Mouse (Mus musculus): Measurements from ENCODE around the gene Thrsp. TPM values are rescaled to one million over a fixed set of nuclear protein-coding genes. Genes with fewer than 3 reads are reported as not detected.

Gene Thrsp
- polyA plus RNA-seq, 1 experiment from 2014 or later: not detected

DNA sequence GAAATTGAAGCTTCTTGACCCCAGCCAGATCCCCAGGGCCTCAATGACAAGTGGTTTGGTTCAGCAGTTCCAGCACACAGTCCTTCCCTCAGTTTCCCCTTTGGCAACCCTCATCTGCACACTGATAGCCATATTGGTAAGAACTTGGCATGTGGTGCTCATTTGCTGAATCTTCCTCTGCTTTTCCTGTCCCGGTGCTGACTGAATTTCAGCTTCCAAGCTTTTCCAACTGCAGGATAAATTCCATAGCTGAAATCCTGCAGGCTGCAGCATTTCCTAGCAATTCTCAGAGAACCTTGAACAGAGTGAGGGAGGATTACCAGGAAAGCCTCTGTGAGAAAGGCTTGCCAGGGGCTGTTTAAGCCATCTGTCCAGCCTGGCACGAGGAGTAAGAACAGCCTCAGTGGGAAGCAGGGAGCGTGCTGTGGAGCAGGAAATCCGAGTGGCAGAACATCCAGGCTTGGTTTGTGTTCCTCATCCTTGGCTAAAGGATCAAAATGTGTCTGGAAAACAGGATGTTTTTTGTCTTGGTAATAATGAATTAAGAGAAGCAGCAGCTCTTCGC, 30.6 kb downstream of the Thrsp start:
- H3K27ac ChIP-seq (ENCODE audit: low read depth, low read length): no peak overlapping the region
- H3K36me3 ChIP-seq (ENCODE audit: control insufficient read depth, insufficient read depth, low read length): peaks cover 22% of the 10 kb centered on the region
- no peak overlapping the region for H3K4me3 ChIP-seq (ENCODE audit: low read depth, low read length)
- H3K4me2 ChIP-seq: no peak overlapping the region
- H3K9me3 ChIP-seq (ENCODE audit: control insufficient read depth, low read length): no peaks in the 10 kb centered on the region
- no peak for ATAC-seq (ENCODE audit: low FRiP score)
- H3K27me3 ChIP-seq (ENCODE audit: control insufficient read depth, insufficient read depth, low read length): no peaks in the 10 kb centered on the region
- WGBS: 93% methylated on average over 5 of the region's 5 CpGs
- H3K4me1 ChIP-seq (ENCODE audit: control insufficient read depth, insufficient read depth, low read length): no peaks in the 10 kb centered on the region
- H3K9ac ChIP-seq (ENCODE audit: low read length): no peak overlapping the region
- DNase-seq (ENCODE audit: low spot score, missing footprints): peak; percentile 76

DNA sequence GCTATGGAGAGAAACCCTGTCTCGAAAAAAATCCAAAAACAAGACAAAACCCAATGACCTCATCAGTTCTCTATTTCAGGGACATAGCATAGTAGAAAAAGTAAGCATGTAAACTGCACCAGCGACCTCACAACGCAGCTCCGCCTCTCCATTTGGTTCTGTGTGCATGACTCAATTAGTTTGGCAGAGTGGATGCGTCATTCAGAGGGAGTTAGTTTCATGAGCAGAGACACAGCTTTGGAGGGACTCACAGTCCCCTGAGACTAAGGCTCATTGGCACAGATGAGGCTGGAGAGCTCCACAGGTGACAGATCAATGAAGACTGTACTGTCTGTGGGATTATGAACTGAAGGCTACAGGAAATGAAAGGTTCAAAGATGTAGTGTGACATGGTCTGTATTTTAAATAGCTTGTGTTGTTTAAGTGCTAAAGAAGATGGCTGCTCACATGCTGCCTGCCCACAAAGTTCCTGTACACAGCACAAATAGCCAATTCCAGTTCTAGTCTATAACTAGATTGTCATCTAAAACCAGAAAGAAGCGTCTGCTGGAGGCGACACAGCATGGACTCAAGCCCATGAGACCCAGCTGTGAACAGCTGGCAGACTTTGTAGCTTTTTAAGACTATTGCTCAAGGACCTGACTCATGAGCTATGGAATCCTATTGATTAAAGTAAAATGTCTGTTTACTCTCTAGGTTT, 31.3 kb downstream of the Thrsp start:
- WGBS: 88% methylated on average over 7 of the region's 7 CpGs
- H3K9me3 ChIP-seq (ENCODE audit: control insufficient read depth, low read length): no peaks in the 10 kb centered on the region
- H3K9ac ChIP-seq (ENCODE audit: low read length): no peak overlapping the region
- H3K27ac ChIP-seq (ENCODE audit: low read depth, low read length): no peak overlapping the region
- peak; percentile 49 for DNase-seq (ENCODE audit: low spot score, missing footprints)
- no peaks in the 10 kb centered on the region for H3K4me1 ChIP-seq (ENCODE audit: control insufficient read depth, insufficient read depth, low read length)
- H3K27me3 ChIP-seq (ENCODE audit: control insufficient read depth, insufficient read depth, low read length): no peaks in the 10 kb centered on the region
- H3K36me3 ChIP-seq (ENCODE audit: control insufficient read depth, insufficient read depth, low read length): peaks cover 24% of the 10 kb centered on the region
- no peak for ATAC-seq (ENCODE audit: low FRiP score)
- H3K4me3 ChIP-seq (ENCODE audit: low read depth, low read length): no peak overlapping the region
- H3K4me2 ChIP-seq: no peak overlapping the region

GRCm38 (mm10) chr7:97383496-97384132, 33.9 kb downstream of the Thrsp start:
- no peak overlapping the region for H3K27ac ChIP-seq (ENCODE audit: low read depth, low read length)
- no peaks in the 10 kb centered on the region for H3K9me3 ChIP-seq (ENCODE audit: control insufficient read depth, low read length)
- H3K36me3 ChIP-seq (ENCODE audit: control insufficient read depth, insufficient read depth, low read length): peaks cover 28% of the 10 kb centered on the region
- no peaks in the 10 kb centered on the region for H3K4me1 ChIP-seq (ENCODE audit: control insufficient read depth, insufficient read depth, low read length)
- WGBS: 89% methylated on average over 10 of the region's 10 CpGs
- H3K27me3 ChIP-seq (ENCODE audit: control insufficient read depth, insufficient read depth, low read length): no peaks in the 10 kb centered on the region
- DNase-seq (ENCODE audit: low spot score, missing footprints): peak; percentile 26
- no peak overlapping the region for H3K9ac ChIP-seq (ENCODE audit: low read length)
- no peak overlapping the region for H3K4me3 ChIP-seq (ENCODE audit: low read depth, low read length)
- no peak for ATAC-seq (ENCODE audit: low FRiP score)
- H3K4me2 ChIP-seq: no peak overlapping the region

- H3K27ac ChIP-seq (ENCODE audit: low read depth, low read length): no peak overlapping the region
- no peak overlapping the region for H3K4me2 ChIP-seq
- H3K4me3 ChIP-seq (ENCODE audit: low read depth, low read length): no peak overlapping the region
- H3K36me3 ChIP-seq (ENCODE audit: control insufficient read depth, insufficient read depth, low read length): peaks cover 27% of the 10 kb centered on the region
- no peaks in the 10 kb centered on the region for H3K9me3 ChIP-seq (ENCODE audit: control insufficient read depth, low read length)
- WGBS: 96% methylated on average over 8 of the region's 8 CpGs
- no peak overlapping the region for H3K9ac ChIP-seq (ENCODE audit: low read length)
- H3K4me1 ChIP-seq (ENCODE audit: control insufficient read depth, insufficient read depth, low read length): no peaks in the 10 kb centered on the region
- DNase-seq (ENCODE audit: low spot score, missing footprints): no peak
- H3K27me3 ChIP-seq (ENCODE audit: control insufficient read depth, insufficient read depth, low read length): no peaks in the 10 kb centered on the region
- no peak for ATAC-seq (ENCODE audit: low FRiP score)
Measured at GRCm38 (mm10) chr7:97382661-97383060, 34.9 kb downstream of the Thrsp start.

DNA sequence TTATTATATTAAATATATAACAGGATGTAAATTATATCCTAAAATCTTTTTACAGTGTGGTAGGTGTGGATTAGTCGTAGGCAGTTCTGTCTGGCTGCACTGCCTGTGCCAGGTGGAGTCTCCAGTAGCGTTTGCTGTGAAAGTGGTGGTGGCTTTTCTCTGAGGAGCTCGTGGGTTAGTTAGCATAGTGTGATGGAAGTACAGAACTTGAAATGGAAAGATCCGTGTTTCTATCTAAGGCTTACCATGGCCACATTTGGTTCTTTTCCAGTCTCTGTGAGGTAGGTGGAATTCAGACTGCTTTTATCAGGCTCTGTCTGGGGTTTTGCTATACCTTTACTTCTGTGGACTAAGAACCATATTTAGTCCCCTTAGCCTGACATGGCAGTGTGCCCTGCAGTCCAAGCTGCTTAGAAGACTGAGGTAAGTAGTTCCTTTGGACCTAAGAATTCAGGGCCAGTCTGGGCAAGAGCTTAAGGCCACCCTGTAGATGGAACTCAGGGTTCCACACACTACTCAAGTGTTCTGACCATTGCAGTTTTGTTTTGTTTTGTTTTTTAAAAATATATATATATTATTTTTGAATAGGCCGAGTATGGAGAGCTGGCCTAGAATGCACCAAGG, 36.9 kb downstream of the Thrsp start:
- Histone ChIP-seq H3K36me3 (ENCODE audit: control insufficient read depth, insufficient read depth, low read length) (peaks cover 24% of the 10 kb centered on the region), H3K4me1 (ENCODE audit: control insufficient read depth, insufficient read depth, low read length) (no peaks in the 10 kb centered on the region), H3K9me3 (ENCODE audit: control insufficient read depth, low read length) (no peaks in the 10 kb centered on the region), H3K27me3 (ENCODE audit: control insufficient read depth, insufficient read depth, low read length) (no peaks in the 10 kb centered on the region), H3K4me2 (no peak overlapping the region), H3K27ac (ENCODE audit: low read depth, low read length) (no peak overlapping the region), H3K4me3 (ENCODE audit: low read depth, low read length) (no peak overlapping the region), H3K9ac (ENCODE audit: low read length) (no peak overlapping the region)
- DNase-seq (ENCODE audit: low spot score, missing footprints) (peak; percentile 47), ATAC-seq (ENCODE audit: low FRiP score) (no peak)
- 89% methylated on average over 5 of the region's 5 CpGs for WGBS

DNA sequence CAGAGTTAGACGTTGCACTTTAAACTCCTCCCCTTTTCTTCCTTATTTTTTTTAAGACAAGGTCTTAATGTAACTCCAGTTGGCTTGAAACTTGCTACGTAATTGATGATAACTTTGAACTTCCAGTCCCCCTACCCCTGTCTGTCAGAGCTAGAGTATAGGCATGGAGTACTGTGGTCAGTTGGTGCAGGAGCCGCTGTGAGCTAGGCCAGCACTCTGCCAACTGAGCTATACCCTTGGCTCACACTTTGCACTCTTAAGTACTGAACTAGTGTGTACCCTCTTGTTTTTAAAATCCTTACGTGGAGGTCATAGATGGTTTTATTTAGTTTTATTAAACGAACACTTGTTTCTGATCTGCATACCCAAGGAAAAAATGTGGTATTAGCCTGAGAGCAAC, 38.2 kb downstream of the Thrsp start:
- no peak overlapping the region for H3K4me3 ChIP-seq (ENCODE audit: low read depth, low read length)
- H3K4me2 ChIP-seq: no peak overlapping the region
- ATAC-seq (ENCODE audit: low FRiP score) (no peak), DNase-seq (ENCODE audit: low spot score, missing footprints) (peak; percentile 51)
- no peaks in the 10 kb centered on the region for H3K9me3 ChIP-seq (ENCODE audit: control insufficient read depth, low read length)
- H3K27me3 ChIP-seq (ENCODE audit: control insufficient read depth, insufficient read depth, low read length): no peaks in the 10 kb centered on the region
- no peak overlapping the region for H3K27ac ChIP-seq (ENCODE audit: low read depth, low read length)
- peaks cover 26% of the 10 kb centered on the region for H3K36me3 ChIP-seq (ENCODE audit: control insufficient read depth, insufficient read depth, low read length)
- H3K9ac ChIP-seq (ENCODE audit: low read length): no peak overlapping the region
- H3K4me1 ChIP-seq (ENCODE audit: control insufficient read depth, insufficient read depth, low read length): no peaks in the 10 kb centered on the region
- 93% methylated on average over 5 of the region's 5 CpGs for WGBS

- Histone ChIP-seq H3K9ac (ENCODE audit: low read length) (no peak overlapping the region), H3K4me3 (ENCODE audit: low read depth, low read length) (no peak overlapping the region), H3K4me1 (ENCODE audit: control insufficient read depth, insufficient read depth, low read length) (peaks cover 5% of the 10 kb centered on the region), H3K9me3 (ENCODE audit: control insufficient read depth, low read length) (no peaks in the 10 kb centered on the region), H3K27me3 (ENCODE audit: control insufficient read depth, insufficient read depth, low read length) (no peaks in the 10 kb centered on the region), H3K36me3 (ENCODE audit: control insufficient read depth, insufficient read depth, low read length) (peaks cover 12% of the 10 kb centered on the region; the same call in 1 of the 2 replicates), H3K27ac (ENCODE audit: low read depth, low read length) (no peak overlapping the region), H3K4me2 (no peak overlapping the region)
- DNase-seq (ENCODE audit: low spot score, missing footprints) (peak; percentile 12), ATAC-seq (ENCODE audit: low FRiP score) (no peak)
- WGBS: 84% methylated on average over 2 of the region's 2 CpGs
Measured at GRCm38 (mm10) chr7:97375906-97376305, 41.6 kb downstream of the Thrsp start.

GRCm38 (mm10) chr7:97375101-97375500, 42.4 kb downstream of the Thrsp start:
- ATAC-seq (ENCODE audit: low FRiP score): no peak
- 92% methylated on average over 9 of the region's 9 CpGs for WGBS

DNA sequence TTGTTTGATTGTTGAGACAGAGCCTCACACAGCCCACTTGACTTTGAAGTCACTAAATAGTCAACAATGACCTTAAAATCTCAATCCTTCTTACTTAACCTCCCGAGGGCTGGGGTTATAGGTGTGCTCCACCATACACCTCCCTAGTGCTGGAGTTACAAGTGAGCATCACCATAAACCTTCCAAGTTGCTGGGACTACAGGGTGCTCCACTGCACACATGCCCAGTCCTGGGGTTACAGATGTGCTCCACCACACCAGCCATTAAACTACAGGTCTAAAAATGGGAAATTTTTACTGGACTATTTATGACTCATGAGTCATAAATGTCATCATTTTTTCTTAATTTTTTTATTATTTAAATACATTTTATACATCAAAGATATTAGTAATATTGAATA, 51.6 kb downstream of the Thrsp start:
- H3K36me3 ChIP-seq (ENCODE audit: control insufficient read depth, insufficient read depth, low read length): no peaks in the 10 kb centered on the region
- no peak overlapping the region for H3K9ac ChIP-seq (ENCODE audit: low read length)
- DNase-seq (ENCODE audit: low spot score, missing footprints) (no peak), ATAC-seq (ENCODE audit: low FRiP score) (no peak)
- no peaks in the 10 kb centered on the region for H3K9me3 ChIP-seq (ENCODE audit: control insufficient read depth, low read length)
- H3K27me3 ChIP-seq (ENCODE audit: control insufficient read depth, insufficient read depth, low read length): no peaks in the 10 kb centered on the region
- peaks cover 4% of the 10 kb centered on the region for H3K4me1 ChIP-seq (ENCODE audit: control insufficient read depth, insufficient read depth, low read length)
- no peak overlapping the region for H3K4me3 ChIP-seq (ENCODE audit: low read depth, low read length)
- 79% methylated on average over 1 of the region's 1 CpGs for WGBS
- no peak overlapping the region for H3K4me2 ChIP-seq
- H3K27ac ChIP-seq (ENCODE audit: low read depth, low read length): no peak overlapping the region

More at GRCm38 (mm10) chr7:97375101-97375500, 42.4 kb downstream of the Thrsp start:
- H3K4me1 ChIP-seq (ENCODE audit: control insufficient read depth, insufficient read depth, low read length): peaks cover 8% of the 10 kb centered on the region
- H3K4me3 ChIP-seq (ENCODE audit: low read depth, low read length): no peak overlapping the region
- no peak overlapping the region for H3K4me2 ChIP-seq
- H3K27me3 ChIP-seq (ENCODE audit: control insufficient read depth, insufficient read depth, low read length): no peaks in the 10 kb centered on the region
- H3K27ac ChIP-seq (ENCODE audit: low read depth, low read length): no peak overlapping the region
- H3K9me3 ChIP-seq (ENCODE audit: control insufficient read depth, low read length): no peaks in the 10 kb centered on the region
- peaks cover 8% of the 10 kb centered on the region; the same call in 1 of the 2 replicates for H3K36me3 ChIP-seq (ENCODE audit: control insufficient read depth, insufficient read depth, low read length)
- peak; percentile 39 for DNase-seq (ENCODE audit: low spot score, missing footprints)
- H3K9ac ChIP-seq (ENCODE audit: low read length): no peak overlapping the region
